Mouse (Mus musculus) heart, adult 11 months (tissue): ENCODE data around the gene Smarce1.
A peak's percentile ranks its signal among the peaks of the same experiment; 100 is the strongest.
"Not testable (repeated sequence)": the region's sequence is repeated elsewhere in the genome, so short reads cannot be mapped to it uniquely, and the experiment has no call there.

Experiments used
- DNase-seq: peaks from one replicate; pipeline ENCODE4 v3.0.0; 2022

Gene Smarce1

DNA sequence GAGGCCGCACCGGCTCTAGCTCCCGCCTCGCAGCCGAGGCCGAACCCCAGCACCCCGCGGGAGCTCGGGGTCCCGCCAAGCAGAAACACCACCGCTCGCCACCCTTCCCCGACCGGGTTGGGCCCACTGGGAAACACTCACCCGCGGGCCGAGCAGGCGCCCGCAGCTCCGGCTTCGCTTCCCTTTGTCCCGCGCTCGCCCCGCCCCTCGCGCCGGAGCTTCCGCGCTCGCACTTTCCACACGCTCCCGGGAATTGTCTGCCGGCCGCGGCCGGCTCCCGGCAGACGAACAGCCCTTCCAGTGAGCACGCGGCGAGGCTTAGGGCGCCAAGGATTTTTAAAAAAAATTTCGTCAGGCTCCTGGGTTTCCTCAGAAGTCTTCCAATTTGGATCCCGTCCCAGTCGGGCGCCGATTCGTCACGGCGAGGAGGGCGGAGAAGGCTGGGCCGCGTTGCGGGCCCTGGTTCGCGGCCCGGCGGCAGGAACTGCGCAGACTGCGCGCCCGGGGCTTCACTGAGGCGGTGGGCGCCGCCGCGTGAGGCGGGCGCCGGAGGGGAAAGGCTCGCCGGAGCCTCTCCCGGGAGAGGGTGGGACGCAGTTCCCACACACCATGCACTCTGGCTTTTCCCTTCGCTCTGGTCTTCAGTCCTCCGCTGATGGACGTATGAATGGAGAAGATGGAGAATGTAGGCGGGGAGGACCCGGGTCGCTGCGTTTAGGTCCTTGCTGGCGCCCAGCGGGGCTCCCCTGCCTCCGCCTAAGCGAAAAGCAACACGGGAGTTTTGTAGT lies at the start of gene Smarce1:
Gene Smarce1 (minus strand): TSS at position 757 of the 788 bp plus-strand sequence.
- peak; percentile 97 for DNase-seq

DNA sequence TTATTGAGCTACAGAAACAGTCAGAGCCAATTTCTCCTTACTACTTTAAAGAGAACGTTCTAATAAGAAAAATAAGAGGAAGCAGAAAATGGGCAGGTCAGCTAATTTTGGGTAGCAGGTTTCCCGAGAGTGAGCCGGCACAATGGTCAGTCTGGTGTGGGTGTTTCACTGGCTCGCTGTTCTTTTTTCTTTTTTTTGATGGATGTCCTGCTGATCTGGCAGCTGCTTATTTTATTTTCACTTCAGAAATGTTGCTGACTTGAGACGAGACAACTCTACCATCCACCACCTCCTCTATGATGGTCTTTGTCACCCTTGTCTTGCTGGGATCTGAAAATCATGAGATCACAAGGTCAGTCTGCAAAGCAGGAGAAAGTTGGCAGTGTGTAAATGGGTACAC lies 49.2 kb upstream of the Smarce1 start:
- no peak for DNase-seq

DNA sequence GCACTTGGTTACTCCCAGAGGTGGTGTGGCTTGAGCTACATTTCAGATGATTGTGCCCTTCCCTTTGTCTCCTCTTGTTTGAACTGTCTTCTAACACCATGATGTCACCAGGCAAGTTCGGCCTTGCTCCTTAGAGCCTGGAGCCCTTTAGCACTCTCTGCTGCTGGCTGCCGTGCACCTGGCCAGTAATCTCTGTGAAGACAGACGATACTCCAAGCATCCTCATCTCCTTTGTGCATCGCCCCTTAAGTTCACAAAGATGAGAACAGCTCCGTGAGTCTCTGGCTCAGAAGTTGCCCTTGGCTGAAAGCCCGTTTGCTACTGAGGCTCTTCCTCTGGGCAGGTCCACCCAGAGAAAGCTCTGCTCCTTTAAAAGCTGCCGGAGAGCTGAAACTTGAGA lies 46.0 kb upstream of the Smarce1 start:
- peak; percentile 71 for DNase-seq

DNA sequence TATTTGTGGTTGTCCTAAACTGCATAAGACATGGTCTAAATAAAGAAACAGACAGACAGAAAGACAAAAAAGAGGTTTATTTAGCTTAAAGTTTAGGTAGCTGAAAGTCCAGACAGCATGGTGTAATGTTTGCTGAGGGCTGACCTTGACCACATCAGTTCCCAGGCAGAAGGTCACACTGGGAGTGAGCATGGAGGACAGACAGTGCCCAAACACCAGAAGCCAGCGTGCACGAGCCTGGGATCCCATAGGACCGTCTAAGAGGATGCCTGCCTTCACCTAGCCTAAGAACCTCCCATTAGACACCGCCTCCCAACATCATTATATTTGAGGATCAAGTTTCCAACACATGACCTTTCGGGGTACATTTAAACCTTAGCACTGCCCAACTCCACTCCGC lies 44.8 kb upstream of the Smarce1 start:
- DNase-seq: no peak

DNA sequence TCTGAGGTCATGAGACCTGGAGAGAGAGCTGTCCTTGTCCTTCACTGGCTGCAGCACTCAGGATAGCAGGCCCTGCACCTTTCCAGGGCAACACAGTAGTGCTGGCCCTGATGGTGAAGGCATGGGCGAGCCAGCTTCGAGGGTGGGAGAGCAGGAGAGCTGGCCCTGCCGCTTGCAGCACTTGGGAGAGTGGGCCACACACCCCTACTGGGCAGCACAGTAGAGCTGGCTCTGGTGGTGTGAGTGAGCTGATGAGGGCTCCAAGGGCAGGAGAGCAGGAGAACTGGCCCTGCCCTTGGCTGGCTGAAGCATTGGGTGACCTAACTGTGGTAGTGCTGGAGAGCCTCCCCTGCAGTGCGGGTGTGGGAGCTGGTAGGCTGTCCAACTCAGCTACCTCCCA lies 41.9 kb upstream of the Smarce1 start:
- peak; percentile 73 for DNase-seq

DNA sequence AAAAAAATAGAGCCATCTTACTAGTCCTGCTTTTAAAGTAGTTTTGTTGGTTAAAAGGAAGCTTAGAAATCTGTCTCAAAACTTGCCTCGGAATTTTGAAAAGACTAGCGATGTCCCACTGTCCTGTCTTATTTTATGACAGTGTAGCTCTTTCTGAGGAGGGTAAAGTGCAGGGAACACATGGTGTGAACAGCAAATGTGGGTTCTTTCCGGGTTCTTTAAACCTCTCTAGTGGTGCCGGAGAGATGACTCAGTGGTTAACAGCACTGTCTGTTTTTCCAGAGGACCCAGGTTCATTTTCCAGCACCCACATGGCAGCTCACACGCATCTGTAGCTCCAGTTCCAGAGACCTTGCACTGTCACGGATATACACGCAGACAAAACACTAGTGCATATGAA lies 38.4 kb upstream of the Smarce1 start:
- DNase-seq: peak; percentile 19

DNA sequence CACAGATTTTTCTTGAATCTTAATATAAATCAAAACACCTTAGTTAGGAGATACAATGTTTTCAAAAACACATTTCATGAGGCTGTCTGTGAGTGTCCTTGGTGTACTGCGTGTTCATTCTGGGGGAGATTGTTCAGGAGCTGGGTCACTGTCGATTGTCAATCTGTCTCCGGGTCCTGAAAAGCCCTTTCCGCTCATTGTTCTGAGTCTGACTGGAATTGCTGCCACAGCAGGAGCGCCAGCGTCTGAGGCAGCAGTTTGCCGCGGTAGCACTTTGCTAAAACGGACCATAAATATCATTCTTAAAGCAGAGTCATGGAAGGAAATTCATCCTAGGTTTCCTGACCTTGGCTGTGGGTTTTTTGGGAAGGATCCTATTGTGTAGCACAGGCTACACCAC lies 35.0 kb upstream of the Smarce1 start:
- DNase-seq: peak; percentile 90

DNA sequence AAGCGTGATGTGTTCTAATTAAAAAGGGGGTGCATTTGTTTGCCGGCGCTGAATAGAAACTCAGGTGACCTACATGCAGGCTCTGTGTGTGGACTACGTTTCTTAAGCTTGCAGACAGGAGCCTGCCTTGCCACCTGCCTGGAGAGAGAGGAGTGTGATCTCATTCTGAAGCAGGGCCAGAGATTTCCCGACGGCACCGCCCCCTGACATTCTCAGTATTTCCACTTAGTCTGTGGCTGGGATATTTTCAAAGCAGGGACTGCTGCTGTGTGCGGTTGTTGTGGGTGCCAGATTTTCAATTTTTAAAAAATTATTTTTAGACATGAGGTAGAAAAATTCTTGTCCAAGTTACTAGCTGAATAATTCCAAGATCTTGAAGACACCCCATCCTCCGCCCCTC lies 34.4 kb upstream of the Smarce1 start:
- DNase-seq: peak; percentile 88

DNA sequence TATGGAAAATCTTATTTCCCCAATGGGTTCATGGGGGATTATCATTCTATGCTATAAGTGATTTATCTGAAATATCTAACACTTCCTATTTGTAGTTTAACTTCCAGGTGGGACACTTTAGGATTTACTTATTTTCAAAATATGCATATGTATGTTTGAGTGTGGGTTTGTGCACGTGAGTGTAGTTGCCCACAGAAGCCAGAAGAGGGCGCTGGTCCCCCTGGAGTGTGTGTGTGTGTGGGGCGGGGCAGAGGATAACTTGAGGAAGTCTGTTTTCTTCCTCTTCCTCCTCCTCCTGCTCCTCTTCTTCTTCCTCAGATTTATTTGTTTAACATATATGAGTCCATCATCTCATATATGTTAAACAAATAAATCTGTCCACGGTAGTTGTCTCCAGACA lies 25.4 kb upstream of the Smarce1 start:
- peak; percentile 25 for DNase-seq

DNA sequence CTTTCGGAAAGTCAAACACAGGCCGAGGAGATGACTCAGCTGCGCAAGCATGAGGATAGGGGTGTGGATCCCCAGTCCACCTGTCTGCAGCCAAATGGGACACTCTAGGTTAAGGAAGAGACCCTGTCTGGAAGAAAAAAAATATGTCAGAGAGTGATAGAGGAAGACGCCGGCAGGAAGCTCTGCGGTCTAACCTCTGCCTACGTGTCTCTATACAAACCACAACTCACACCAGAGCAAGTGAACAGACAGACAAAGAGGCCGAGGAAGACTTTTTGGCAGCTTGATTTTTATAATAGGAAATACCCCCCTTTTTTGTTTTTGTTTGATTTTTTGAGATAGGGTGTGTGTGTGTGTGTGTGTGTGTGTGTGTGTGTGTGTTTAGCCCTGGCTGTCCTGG lies 24.5 kb upstream of the Smarce1 start:
- DNase-seq: no peak

DNA sequence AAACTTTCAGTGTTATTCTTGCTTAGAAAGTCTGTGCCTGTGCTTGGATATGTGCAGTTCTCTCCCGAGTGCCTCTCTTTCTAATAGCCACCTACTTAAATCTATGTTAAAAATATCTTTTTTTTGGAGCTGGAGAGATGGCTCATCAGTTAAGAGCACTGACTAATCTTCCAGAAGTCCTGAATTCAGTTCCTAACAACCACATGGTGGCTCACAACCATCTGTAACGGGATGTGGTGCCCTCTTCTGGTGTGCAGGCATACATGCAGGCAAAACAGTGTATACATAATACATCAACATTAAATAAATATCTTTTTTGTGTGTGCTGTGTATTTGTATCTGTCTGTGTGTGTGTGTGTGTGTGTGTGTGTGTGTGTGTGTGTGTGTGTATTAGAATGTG lies 23.1 kb upstream of the Smarce1 start:
- DNase-seq: peak; percentile 23

DNA sequence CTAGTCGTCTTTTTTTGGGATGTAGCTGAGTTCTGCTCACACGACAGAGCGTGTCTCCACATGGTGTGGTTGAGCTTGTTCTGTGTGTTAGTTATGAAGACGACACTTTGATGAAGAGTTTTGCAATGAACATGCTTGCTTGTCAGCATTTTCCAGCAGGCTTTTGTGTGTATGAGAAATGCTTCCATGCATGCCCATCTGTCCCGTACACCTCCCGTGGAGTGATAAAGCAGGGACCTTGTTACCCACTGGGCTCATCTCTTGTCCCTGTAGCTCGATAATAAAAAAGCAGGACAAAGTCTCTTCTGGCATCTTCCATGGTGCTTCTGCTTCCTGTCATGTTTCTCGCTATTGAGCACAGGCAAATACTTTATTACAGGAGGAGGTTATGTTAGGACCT lies 21.9 kb upstream of the Smarce1 start:
- DNase-seq: peak; percentile 51

DNA sequence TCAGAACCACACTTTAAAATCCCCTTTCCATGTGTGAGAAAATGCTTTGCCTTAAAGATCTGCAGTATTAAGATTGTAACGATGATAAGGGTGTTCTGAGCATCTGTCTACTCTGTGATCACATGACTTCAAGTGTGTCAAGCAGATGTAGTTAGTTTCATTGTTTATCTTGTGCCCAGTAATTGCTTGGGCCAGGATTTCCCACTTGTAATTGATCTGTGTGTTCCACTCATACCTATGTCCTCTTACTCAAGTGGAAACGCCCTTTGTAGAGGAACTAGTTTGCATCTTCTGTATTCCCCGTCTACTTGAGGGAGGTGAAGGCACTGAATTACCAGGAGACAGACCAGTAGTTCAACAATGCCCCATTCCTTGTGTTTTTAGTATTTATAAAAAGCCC lies 19.8 kb upstream of the Smarce1 start:
- peak; percentile 5 for DNase-seq

DNA sequence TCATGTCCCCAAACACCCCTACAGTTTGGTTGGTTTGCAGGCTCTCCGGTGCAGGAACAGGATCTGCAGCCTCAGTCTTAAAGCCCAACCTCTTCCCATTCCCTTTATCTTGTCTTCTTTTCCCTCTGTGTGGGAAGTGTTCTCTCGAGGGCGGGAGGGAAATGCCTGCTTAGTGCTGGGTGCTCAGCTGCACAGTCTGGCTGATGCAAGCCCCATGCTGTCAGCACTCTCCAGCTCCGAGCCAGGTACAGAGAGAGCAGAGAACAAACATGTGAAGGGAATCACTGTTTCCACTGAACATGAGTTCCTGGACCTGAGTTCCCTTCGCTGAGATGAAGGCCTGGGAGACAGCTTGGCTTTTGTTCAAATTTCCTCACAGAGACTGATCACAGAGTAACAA lies 19.4 kb upstream of the Smarce1 start:
- peak; percentile 89 for DNase-seq

DNA sequence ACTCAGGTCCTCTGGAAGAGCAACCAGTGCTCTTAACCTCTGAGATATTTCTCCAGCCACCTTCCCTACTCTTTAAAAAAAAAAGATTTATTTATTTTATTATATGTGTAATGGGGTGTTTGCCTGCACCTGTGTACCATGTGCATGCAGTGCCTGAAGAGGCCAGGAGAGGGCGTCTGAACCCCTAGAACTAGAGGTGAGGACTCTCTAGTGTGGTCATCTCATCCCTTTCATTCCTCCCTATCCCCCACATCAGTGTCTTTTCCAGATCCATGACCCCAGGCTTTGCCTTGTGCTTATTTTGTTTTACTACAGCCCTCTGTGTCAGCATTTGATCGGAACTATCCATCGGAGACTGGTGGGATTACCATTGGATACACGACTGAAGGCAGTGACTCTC lies 18.3 kb upstream of the Smarce1 start:
- peak; percentile 68 for DNase-seq

DNA sequence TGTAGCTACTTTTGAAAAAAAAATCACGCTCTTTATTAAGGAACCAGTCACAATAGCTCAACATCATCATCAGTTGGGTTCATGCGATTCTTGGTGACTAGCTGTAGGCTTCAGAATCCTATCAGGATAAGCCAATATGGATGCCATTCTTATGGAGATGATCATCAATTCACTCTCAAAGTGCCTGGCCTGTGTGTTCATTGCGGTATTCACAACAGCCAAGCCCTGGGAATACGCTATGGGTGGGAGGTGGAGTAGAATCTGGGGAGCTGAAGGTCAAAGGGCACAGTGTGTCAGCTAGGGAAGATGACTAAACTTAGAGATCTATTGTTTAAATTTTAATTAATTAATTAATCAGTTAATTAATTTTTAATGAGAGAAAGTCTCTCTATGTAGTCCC lies 17.1 kb upstream of the Smarce1 start:
- no peak for DNase-seq

DNA sequence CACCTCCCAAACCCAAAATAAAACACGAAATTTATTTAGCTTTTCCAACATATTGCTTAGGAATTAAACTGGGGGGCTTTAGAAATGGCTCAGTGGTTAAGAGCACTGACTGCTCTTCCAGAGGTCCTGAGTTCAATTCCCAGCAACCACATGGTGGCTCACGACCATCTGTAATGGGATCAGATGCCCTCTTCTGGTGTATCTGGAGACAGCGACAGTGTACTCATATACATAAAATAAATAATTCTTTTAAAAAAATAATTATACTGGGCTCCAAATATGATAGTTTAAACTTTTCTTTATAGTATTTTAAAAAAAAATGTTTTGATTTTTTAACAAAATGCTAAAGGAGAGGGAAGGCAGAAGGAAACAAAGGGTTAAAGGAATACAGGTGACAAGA lies 13.7 kb upstream of the Smarce1 start:
- not testable (repeated sequence) for DNase-seq

DNA sequence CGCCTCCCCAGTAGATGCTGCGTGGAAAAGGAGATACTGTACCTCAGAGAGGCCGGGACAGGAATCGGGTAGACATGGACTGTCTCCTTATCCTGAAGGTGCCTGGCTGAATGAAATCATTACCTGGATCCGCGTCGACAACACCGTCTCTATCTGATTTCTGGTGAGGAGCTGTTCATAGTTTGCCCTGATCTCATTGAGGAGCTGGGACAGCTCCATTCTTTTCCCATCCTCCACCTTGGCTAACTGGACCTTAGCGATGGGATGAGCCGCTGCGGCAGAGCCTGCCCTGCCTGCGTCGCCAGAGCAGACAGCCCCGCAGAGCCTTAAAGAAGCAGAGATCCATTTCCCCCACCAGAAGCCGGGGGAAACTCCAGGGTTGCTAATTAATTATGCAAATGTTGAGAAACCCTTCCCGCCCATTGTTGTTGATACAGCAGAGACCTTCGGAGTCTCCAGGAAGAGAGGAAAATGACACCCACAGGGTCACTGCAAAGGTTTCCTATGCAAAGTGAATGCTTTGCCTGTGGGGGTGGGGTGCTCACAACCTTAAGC lies 13.1 kb upstream of the Smarce1 start, which contains the start of gene Krt222:
Gene Krt222 (minus strand): TSS at position 266 of the 555 bp plus-strand sequence.
- peak; percentile 94 for DNase-seq

DNA sequence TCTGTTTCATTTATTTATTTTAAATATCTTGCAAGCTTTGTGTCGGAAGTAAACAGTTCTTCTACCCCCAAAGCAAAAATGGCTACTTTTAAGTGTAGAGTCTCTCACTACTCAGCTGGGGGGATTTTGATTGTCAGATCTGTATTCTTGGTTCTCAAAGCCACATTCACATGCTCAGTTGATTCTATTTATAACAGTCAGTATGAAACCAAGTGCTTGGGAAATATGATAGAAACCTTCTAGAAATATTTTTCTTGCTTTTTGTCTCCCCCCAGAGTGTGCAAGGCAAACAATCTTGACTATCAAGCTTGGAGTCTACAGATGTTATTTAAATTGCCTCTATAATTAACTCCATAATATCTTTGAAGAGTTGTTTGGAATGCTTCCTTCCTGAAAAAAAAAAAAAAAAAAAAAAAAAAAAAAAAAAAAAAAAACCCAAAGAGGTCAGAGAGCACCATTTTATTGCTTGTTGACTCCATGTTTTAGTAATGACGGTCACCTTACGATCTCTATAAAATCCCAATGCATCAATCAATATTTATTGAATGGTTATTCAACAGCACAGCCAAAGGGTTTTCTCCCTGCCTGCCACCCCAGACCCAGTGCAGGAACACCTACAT lies 12.5 kb upstream of the Smarce1 start:
- no peak for DNase-seq

DNA sequence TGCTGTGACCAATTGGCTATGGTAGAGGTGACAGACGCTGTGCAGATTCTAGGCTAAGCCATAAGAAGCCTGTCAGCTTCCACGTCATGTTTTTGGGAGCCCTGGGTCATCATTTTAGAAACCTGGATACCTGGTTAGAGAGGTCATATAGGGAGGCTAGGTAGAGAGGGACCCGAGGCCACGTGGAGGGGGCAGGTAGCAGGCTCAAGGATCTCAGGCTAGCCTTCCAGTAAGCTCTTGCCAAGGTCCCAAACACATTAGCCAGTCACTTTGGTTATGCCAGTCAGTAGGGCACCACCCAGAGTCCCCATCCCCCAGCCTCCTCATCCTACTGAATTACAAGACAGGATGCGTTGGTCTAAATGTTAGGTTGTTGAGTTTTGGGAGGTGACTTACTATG lies 11.2 kb upstream of the Smarce1 start:
- DNase-seq: no peak

DNA sequence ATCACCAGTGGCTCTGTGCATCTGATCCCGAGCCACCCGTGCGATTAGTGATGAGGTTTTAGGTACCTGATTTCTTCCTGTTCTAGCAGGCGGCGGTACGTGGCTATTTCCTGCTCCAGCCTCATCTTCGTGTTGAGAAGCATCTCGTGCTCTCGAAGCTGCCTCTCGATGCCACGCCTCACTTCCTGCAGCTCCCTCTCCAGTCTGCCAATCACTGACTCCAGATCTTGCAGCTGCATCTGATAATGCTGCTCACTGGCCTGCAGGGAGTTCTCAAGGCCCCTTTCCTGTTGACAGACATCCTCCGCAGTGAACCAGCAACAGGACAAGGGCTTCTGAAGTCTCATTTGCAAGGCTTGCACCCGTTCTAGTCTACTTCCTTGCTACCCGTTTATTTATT lies 7.7 kb upstream of the Smarce1 start:
- peak; percentile 92 for DNase-seq

DNA sequence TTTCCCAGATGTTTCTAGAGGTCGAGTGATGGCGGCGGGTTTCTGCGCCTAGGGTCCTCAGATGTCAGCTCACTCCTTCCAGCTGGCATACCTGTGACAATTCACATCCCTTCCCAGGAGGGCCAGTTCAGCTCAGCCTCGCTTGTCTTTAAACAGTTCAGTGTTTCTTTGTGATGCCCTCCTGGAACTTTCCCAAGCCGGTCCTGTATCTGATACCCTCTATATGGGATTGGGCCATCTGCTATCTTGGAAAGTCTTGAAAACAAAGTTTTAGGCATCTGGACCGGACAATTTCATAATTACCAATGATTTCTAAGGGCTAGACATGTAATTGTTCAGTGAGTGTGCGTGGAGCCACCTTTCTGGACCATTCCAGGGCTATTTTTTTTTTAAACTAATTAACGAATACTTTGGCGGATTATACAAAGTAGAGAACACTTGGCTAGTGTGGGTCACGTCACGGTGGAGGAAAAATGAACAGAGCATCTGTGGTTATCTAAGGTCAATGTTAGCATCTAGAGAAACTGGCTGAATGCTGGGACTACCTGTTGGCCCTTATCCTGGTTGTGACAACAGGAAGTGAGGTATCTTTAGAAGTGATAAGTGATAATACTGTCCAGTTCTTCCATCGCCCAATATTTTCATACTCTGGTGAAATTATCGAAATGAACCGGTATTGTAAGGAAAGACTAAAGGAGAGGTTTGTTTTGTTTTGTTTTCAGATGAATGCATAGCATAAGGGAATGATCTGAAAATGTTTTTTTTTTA lies 416 bp upstream of the Smarce1 start:
- DNase-seq: peak; percentile 11

DNA sequence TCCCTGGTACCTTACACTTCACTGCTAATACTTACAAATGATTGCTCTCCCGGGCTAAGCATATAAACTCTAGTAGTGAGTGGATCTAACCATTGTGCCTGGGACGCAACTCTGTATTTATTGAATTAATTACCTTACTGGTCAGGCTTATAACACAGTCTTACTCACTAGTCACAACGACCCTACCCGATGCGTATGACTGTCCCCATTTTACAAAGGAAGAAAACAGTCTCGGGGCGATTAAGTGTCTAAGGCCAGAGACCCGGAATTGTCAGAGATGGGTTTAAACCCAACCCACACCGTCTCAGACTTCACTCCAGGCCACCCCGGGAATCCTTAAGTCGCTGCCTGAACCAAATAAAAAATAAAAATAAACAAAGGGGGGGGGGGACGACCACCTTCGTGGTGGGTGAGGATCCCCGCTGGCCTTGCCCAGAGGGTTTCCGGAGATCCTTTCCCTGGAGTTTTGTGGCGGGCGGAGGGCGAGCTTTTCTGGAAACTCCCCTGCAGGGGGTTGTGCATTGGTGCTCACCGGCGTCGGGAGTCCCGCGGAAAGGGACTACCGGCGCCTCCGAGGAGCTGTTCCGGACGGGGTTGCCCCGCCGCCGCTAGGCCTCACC lies 1.1 kb downstream of the Smarce1 start:
- DNase-seq: no peak
